Mouse (Mus musculus) midbrain, embryonic 15.5 days (tissue): ENCODE results near the gene Ss18l2. TPM values are rescaled to one million over a fixed set of nuclear protein-coding genes. Genes with fewer than 3 reads are reported as not detected.
A peak's percentile ranks its signal among the peaks of the same experiment; 100 is the strongest.

ENCODE experiments used
- ATAC-seq: fragments of 200-750 bp; cut with Nextera tagmentation; replicated peaks from 2 replicates; pipeline ENCODE4 v1.8.0; 2017; ENCODE audit warnings: moderate TSS enrichment
- H3K27ac ChIP-seq: fragments of 300-500 bp; sonication (generic); 2 replicates; pipeline ENCODE4 v1.5.1; 2015; ENCODE audit warnings: mild to moderate bottlenecking, inconsistent platforms
- H3K27me3 ChIP-seq: fragments of 300-500 bp; sonication (generic); replicated peaks from 2 replicates; pipeline ENCODE4 v1.6.1; 2015; ENCODE audit warnings: inconsistent platforms
- H3K36me3 ChIP-seq: fragments of 300-500 bp; sonication (generic); replicated peaks from 2 replicates; pipeline ENCODE4 v1.6.1; 2015; ENCODE audit warnings: inconsistent platforms
- H3K4me1 ChIP-seq: fragments of 300-500 bp; sonication (generic); 2 replicates; pipeline ENCODE4 v1.6.1; 2015; ENCODE audit warnings: inconsistent platforms
- H3K4me2 ChIP-seq: fragments of 300-500 bp; sonication (generic); 2 replicates; pipeline ENCODE4 v1.6.1; 2015; ENCODE audit warnings: inconsistent platforms, mild to moderate bottlenecking, moderate library complexity
- H3K4me3 ChIP-seq: fragments of 300-500 bp; sonication (generic); 2 replicates; pipeline ENCODE4 v1.5.1; 2015; ENCODE audit warnings: mild to moderate bottlenecking, inconsistent platforms
- H3K9ac ChIP-seq: fragments of 300-500 bp; sonication (generic); 2 replicates; pipeline ENCODE4 v1.6.1; 2015; ENCODE audit warnings: mild to moderate bottlenecking, inconsistent platforms
- H3K9me3 ChIP-seq: fragments of 300-500 bp; sonication (generic); 2 replicates; pipeline ENCODE4 v1.6.1; 2016; ENCODE audit warnings: inconsistent platforms
- WGBS: fragments of 180-500 bp; shearing (Covaris S2); methylation state at CpG from one replicate; pipeline ENCODE4 v1.1.7; 2015; ENCODE audit warnings: mixed read lengths; 5-methylcytosine and 5-hydroxymethylcytosine counted together
- polyA plus RNA-seq: library from polyadenylated mRNA; unstranded; fragments of >200 nt; fragmentation: Nextera tagmentation; extraction: Ambion mirVana; gene quantifications from 2 replicates; pipeline ENCODE4 v1.2.1, GENCODE M21; 2015

The Ss18l2 gene
- polyA plus RNA-seq, 1 experiment from 2014 or later = 149 TPM

DNA sequence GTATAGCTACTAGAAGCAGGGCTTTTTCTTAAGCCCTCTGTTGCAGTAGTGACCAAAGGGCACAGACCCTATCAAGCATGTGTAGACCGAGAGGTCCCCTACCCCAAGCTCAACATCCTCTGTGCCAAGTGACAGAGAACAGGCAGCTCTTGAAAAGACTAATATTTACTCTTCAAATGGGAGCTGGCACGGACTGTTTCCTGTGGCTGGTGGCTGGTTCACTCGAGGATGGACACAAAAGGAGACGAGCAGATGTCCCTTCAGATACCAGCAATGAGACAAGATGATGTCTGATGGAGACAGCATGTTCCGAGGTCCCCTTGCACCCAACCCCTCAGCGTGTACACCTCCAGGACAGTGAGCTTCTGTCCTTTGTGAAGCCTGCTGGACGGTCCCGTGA lies 32.7 kb upstream of the Ss18l2 start:
- Histone ChIP-seq H3K4me2 (no peak overlapping the region), H3K27ac (no peak overlapping the region), H3K9me3 (no peaks in the 10 kb centered on the region), H3K36me3 (peaks cover 11% of the 10 kb centered on the region), H3K4me3 (no peak overlapping the region), H3K4me1 (no peaks in the 10 kb centered on the region), H3K9ac (no peak overlapping the region), H3K27me3 (no peaks in the 10 kb centered on the region)
- ATAC-seq = no peak
- WGBS = 80% methylated on average over 8 of the region's 8 CpGs

DNA sequence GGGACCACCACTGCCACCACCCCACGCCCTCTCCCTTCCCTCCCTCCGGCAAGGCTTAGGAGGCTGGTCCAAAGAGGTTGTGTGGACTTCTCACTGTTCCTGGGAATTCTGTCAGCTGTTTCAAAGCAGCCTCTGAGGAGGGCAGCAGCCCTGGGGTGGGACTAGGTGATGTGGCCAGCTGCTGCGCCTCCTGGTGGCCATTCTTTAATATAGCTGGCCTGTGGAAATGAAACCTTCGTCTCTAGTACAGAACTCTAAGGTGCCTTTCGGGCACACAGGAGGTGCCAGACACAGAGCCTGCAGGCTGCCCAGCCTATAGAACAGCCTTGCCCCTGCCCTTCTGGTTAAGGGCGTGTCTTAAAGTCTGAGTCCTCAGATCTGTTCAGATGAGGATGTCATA lies 30.6 kb upstream of the Ss18l2 start:
- H3K36me3 ChIP-seq = peaks cover 20% of the 10 kb centered on the region
- no peak overlapping the region for H3K4me3 ChIP-seq
- ATAC-seq = peak; percentile 73
- H3K9me3 ChIP-seq = no peaks in the 10 kb centered on the region
- no peak overlapping the region for H3K9ac ChIP-seq
- no peaks in the 10 kb centered on the region for H3K4me1 ChIP-seq
- H3K27me3 ChIP-seq = no peaks in the 10 kb centered on the region
- WGBS = 23% methylated on average over 6 of the region's 6 CpGs
- no peak overlapping the region for H3K4me2 ChIP-seq
- no peak overlapping the region for H3K27ac ChIP-seq

DNA sequence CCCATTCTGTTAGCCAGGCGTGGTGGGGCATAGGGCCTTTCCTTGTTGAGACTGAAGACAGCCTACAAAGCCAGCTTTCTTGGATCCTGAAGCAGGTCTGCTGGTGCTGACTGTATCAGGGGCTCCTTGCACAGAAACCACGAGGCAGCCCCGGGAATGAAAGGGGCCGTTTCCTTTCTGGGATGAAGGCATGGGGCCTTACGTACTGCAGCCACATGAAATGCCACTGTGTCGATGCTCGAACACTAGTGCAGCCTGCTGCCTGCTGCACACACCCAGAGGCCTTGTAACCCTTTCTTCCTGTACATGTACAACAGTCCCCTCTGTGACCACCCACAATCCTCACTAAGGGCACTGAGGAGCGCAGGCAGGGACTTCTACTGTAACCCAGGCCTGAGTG lies 28.9 kb upstream of the Ss18l2 start:
- Histone ChIP-seq H3K9me3 (no peaks in the 10 kb centered on the region), H3K4me2 (no peak overlapping the region), H3K27me3 (no peaks in the 10 kb centered on the region), H3K4me3 (no peak overlapping the region), H3K36me3 (peaks cover 29% of the 10 kb centered on the region), H3K9ac (no peak overlapping the region), H3K27ac (no peak overlapping the region), H3K4me1 (no peaks in the 10 kb centered on the region)
- WGBS = 81% methylated on average over 8 of the region's 8 CpGs
- no peak for ATAC-seq

DNA sequence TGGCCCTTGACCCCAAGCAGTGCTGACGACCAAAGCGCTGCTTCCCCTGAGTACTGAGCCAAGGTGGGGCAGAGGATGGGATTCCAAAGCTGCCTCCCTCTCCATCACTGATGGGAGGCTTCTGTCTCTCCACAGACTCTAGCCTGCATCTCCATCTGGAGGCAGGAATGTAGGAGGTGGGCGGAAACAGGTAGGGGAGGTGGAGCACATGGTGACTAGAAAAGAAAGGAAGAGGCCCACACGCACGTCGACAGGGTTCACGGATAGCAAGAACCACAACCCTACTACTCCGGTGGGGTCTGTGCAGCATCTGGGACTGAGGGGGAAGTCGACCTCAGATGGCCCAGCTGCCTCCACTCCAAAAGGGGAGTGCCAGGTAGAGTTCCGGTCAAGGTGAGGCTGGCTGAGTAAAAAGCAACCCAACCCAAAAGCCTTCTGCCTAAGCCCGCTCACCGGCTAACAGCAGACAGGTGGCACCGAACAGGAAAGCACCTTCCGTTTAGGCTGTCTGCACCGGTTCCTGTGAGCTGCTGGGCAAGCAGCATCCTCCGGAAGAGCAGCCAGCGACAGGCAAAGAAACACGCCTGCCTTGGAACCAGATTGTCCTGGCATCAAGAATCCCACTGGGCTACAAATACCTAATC lies 28.0 kb upstream of the Ss18l2 start:
- Histone ChIP-seq H3K36me3 (peaks cover 31% of the 10 kb centered on the region), H3K4me2 (no peak overlapping the region), H3K4me1 (no peaks in the 10 kb centered on the region), H3K27me3 (no peaks in the 10 kb centered on the region), H3K9ac (no peak overlapping the region), H3K27ac (no peak overlapping the region), H3K4me3 (no peak overlapping the region), H3K9me3 (no peaks in the 10 kb centered on the region)
- WGBS = 78% methylated on average over 18 of the region's 18 CpGs
- ATAC-seq = no peak

DNA sequence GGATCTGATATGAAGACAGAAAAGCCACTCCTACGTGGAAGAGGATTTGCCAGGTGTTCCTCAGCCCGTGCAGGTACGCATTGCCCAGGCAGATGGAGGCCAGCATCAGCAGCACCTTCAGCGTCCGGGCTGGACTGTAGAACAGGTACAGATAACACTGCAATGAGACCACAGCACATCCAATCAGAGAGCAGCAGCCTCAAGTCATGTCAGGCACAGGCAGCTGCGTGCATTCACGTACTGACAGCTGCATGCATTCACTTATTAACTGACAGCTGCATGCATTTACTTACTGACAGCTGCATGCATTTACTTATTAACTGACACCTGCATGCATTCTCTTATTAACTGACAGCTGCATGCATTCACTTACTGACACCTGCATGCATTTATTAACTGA lies 25.4 kb upstream of the Ss18l2 start:
- Histone ChIP-seq H3K4me2 (no peak overlapping the region), H3K4me1 (peaks cover 7% of the 10 kb centered on the region), H3K36me3 (peaks cover 36% of the 10 kb centered on the region), H3K9ac (no peak overlapping the region), H3K9me3 (no peaks in the 10 kb centered on the region), H3K27me3 (no peaks in the 10 kb centered on the region), H3K4me3 (no peak overlapping the region), H3K27ac (no peak overlapping the region)
- ATAC-seq = no peak
- 80% methylated on average over 7 of the region's 7 CpGs for WGBS

DNA sequence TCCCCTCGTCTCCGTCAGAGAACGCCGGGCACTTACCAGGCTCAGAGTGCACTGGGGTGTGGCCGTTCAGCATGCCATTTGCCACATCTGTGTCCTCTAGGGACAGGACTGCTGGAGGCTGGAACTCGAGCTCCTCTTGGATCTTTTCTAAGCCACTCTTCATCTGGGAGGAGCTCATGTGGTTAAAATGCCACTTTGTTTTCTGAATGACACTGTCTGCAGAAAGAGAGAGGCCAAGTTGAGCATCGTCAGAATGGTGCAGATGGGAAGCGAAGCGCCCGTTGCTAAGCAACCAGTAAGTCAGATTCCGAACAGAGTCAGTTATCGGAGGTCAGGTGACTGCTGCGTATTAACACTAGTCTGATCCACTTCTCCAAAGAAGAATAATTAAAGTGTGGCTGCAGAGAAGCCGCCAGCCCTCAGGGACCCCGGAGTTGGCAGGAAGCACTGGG lies 19.9 kb upstream of the Ss18l2 start:
- no peaks in the 10 kb centered on the region for H3K9me3 ChIP-seq

DNA sequence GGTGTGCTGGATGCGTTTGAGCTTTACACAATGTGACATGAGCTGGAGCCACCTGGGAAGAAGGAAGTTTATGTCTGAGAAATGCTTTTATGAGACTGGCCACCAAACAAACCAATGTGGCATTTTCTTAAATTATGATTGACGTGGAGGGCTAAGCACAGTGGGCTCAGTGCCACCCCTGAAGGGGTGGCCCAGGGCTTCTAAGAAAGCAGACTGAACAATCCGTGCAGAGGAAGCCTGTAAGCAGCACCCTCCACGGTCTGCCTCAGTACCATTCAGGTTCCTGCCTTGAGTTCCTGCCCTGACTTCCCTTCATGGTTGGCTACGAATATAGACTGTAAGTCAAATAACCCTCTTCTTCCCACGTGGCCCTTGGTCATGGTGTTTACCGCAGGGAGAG lies 19.4 kb upstream of the Ss18l2 start:
- Histone ChIP-seq H3K9ac (no peak overlapping the region), H3K4me2 (peak overlapping the region; percentile 45), H3K27ac (peak overlapping the region; percentile 86), H3K4me3 (no peak overlapping the region), H3K4me1 (peaks cover 26% of the 10 kb centered on the region), H3K9me3 (no peaks in the 10 kb centered on the region), H3K27me3 (no peaks in the 10 kb centered on the region), H3K36me3 (peaks cover 14% of the 10 kb centered on the region)
- 59% methylated on average over 7 of the region's 7 CpGs for WGBS
- peak; percentile 57 for ATAC-seq

More for the DNA sequence above, 19.9 kb upstream of the Ss18l2 start:
- Histone ChIP-seq H3K9ac (no peak overlapping the region), H3K4me1 (peaks cover 26% of the 10 kb centered on the region), H3K36me3 (peaks cover 16% of the 10 kb centered on the region), H3K4me2 (peak overlapping the region; percentile 45), H3K27ac (peak overlapping the region; percentile 86), H3K27me3 (no peaks in the 10 kb centered on the region), H3K4me3 (peak overlapping the region; percentile 24)
- ATAC-seq = peak; percentile 93
- 24% methylated on average over 15 of the region's 15 CpGs for WGBS

DNA sequence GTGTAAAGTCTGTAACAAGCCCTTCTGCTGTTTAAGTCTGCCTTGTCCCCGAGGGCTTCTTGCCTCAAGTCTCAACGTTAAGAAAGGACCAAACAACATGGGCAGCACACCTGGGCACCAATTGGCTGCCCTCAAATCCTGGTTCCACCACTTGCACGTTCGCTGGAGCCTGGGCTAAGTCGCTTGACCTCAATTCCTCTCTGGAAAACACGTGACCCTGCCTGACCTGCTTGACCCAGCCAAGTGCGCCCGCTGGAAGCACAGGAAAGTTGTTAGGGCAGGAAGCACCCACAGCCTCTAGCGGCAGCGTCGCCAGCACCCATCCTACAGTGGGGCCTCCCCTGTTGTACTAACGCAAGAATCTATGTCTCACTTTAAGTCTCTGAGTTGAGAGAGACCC lies 15.4 kb upstream of the Ss18l2 start:
- H3K4me1 ChIP-seq = peaks cover 19% of the 10 kb centered on the region
- no peaks in the 10 kb centered on the region for H3K27me3 ChIP-seq
- no peak overlapping the region for H3K4me2 ChIP-seq
- no peak for ATAC-seq
- no peak overlapping the region for H3K27ac ChIP-seq
- H3K4me3 ChIP-seq = no peak overlapping the region
- WGBS = 82% methylated on average over 12 of the region's 12 CpGs
- H3K9ac ChIP-seq = no peak overlapping the region
- no peaks in the 10 kb centered on the region for H3K9me3 ChIP-seq
- peaks cover 7% of the 10 kb centered on the region for H3K36me3 ChIP-seq

DNA sequence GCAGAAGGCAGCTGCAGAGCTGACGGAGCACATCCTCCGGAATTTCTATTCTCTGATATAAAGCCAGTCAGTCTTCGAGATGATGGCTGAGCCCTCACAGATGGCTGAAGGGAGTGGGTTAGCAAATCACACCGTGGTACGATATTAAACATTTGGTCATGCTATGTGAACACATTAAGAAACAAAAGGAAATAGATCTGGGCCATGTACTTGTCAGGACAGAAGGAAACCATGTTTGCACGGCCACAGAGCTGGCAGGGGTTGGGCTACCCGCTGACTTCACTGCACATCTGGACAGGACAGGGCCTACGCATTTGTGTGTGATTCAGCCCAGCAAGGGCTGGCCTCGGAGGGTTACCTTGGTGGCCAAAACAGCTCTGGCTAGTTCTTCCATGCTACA lies 13.5 kb upstream of the Ss18l2 start:
- H3K9me3 ChIP-seq = no peaks in the 10 kb centered on the region
- WGBS = 90% methylated on average over 9 of the region's 9 CpGs
- H3K4me1 ChIP-seq = no peaks in the 10 kb centered on the region; the same call in 1 of the 2 replicates
- H3K9ac ChIP-seq = no peak overlapping the region
- H3K36me3 ChIP-seq = peaks cover 7% of the 10 kb centered on the region
- no peaks in the 10 kb centered on the region for H3K27me3 ChIP-seq
- H3K4me3 ChIP-seq = no peak overlapping the region
- no peak for ATAC-seq
- H3K4me2 ChIP-seq = no peak overlapping the region
- no peak overlapping the region for H3K27ac ChIP-seq

DNA sequence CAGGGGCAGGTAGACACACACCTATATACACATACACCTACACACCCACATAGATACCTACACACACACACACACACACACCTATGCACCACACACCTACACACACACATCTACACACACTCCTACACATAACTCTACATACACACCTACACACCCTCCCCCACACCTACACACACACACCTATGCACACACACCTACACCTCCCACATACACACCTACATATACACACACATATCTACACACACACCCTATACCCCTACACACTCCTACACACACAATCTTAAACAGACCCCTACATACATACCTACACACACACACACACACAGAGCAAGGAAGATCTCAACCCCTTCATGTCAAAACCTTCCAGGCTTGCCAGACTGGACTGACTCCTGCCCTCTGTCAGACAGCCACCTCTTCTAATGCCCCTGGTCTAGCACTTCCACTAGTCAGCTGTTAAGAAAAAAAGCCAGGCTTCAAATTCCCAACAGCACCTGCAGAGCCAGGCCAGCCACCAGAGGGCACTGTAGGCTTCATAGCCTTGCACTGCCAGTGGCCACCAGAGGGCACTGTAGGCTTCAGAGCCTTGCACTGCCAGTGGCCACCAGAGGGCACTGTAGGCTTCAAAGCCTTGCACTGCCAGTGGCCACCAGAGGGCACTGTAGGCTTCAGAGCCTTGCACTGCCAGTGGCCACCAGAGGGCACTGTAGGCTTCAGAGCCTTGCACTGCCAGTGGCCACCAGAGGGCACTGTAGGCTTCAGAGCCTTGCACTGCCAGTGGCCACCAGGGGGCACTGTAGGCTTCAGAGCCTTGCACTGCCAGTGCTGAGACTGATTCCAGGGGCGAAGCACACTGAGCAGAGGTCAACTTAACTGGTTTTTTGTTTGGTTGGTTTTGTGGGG lies 12.7 kb upstream of the Ss18l2 start:
- Histone ChIP-seq H3K4me3 (no peak overlapping the region), H3K27ac (no peak overlapping the region), H3K9ac (no peak overlapping the region), H3K36me3 (peaks cover 4% of the 10 kb centered on the region), H3K9me3 (no peaks in the 10 kb centered on the region), H3K4me2 (no peak overlapping the region), H3K27me3 (no peaks in the 10 kb centered on the region), H3K4me1 (peaks cover 2% of the 10 kb centered on the region)
- 92% methylated on average over 1 of the region's 1 CpGs for WGBS
- ATAC-seq = no peak; the same call in 1 of the 2 replicates

DNA sequence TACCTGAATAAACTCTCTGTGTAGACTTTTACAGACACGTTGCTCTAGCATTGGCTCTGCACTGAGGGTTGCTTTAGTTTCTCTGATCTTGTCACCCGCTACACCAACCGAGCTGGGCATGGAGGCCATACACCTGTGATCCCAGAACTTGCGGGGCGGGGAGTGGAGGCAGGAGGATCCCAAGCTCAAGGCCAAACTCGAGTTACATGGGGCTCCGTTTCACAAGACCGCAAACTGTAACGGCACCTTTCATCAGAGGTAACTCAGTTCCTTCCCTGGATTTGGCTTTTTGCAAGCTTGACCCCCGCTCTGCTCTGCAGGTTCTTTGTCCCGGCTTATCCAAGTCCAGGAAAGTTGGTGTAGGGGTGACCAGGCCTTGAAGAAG lies 5.9 kb upstream of the Ss18l2 start:
- Histone ChIP-seq H3K9ac (peak overlapping the region; percentile 75), H3K4me1 (peaks cover 30% of the 10 kb centered on the region), H3K36me3 (no peaks in the 10 kb centered on the region), H3K9me3 (no peaks in the 10 kb centered on the region), H3K27me3 (no peaks in the 10 kb centered on the region), H3K27ac (no peak overlapping the region), H3K4me3 (peak overlapping the region; percentile 87), H3K4me2 (peak overlapping the region; percentile 91)
- 37% methylated on average over 11 of the region's 11 CpGs for WGBS
- ATAC-seq = no peak; the same call in 1 of the 2 replicates

DNA sequence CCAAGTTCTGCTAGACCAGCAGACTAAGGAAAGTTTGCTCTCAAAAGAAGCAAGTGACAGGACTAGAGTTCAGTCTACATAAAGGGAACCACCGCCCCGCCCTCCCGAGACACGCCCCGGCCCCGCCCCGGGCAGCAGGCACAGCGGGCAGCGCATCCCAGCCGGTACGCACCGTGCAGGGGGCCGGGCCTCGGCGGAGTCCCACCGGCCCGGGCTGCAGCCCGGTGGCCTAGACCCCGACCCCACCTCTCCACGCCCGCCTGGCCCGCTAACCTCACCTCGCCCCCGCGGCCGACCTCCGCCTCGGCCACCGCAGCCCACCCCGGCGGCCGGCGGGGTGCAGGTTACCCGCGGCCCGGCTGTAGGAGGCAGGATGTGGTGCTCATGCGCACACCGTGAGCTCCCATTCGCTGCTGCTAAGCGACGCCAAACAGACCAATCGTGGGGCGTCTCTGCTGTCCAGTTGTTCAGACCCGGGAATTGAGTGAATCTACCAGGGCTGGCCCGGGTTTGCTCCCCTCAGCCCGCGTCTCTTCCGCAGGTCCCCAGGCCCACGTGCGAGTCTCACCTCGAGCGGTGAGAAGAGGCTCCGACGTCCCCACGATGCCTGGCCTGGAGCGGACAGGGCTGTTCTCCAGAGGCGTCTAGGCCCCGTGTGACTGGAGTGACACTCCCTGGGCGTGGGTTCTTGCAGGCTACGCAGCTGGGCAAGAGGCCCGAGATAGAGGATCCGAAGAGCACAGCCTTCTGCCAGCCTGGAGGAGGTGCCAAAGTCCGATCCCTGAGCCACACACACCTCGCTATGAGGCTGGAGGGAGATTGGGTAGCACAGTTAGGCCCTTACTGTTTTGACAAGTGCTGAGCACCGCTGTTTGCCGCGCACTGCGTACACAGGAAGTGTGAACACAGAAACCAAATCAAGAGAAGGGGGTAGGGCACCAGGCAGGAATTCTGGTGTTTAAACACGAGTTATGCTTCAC lies 5.2 kb upstream of the Ss18l2 start, which contains the start of gene Sec22c:
Sec22c (minus strand) TSS at position 845 of the 980 bp plus-strand sequence.
- Histone ChIP-seq H3K36me3 (no peaks in the 10 kb centered on the region), H3K9ac (peak within 1 kb of the TSS; percentile 75), H3K9me3 (no peaks in the 10 kb centered on the region), H3K4me1 (peaks cover 33% of the 10 kb centered on the region), H3K27ac (peak within 1 kb of the TSS; percentile 76), H3K27me3 (no peaks in the 10 kb centered on the region), H3K4me3 (peak within 1 kb of the TSS; percentile 87), H3K4me2 (peak within 1 kb of the TSS; percentile 91)
- 1% methylated on average over 69 of the region's 69 CpGs for WGBS
- ATAC-seq = peak; percentile 96
